Mouse (Mus musculus): ENCODE measurements around the gene Azi2. TPM values are rescaled to one million over a fixed set of nuclear protein-coding genes. Genes with fewer than 3 reads are reported as not detected.

Gene Azi2
- polyA plus RNA-seq (2014; fragmentation: Nextera tagmentation; extraction: Ambion mirVana) = 76.8 and 83.3 TPM in 2 replicates

- Histone ChIP-seq H3K4me2 (peak within 1 kb of the TSS; percentile 80), H3K36me3 (ENCODE audit: insufficient read depth) (peaks cover 5% of the 10 kb centered on the region; the same call in 1 of the 2 replicates), H3K27ac (ENCODE audit: low read depth) (peak within 1 kb of the TSS; percentile 95), H3K9ac (peak within 1 kb of the TSS; percentile 85), H3K9me3 (ENCODE audit: low read depth, low read length) (no peaks in the 10 kb centered on the region), H3K4me1 (ENCODE audit: insufficient read depth) (peaks cover 6% of the 10 kb centered on the region), H3K27me3 (ENCODE audit: insufficient read depth, low read length) (no peaks in the 10 kb centered on the region), H3K4me3 (ENCODE audit: low read depth, low read length) (peak within 1 kb of the TSS; percentile 81)
- DNase-seq (peak; percentile 99), ATAC-seq (ENCODE audit: insufficient read depth) (peak; percentile 99)
- WGBS = under 1% methylated on average over 86 of the region's 87 CpGs
- peak; percentile 90 for TF ChIP-seq CTCF (IDR thresholded peaks at IDR 0.05; ENCODE audit: low read depth)
Observed at GRCm38 (mm10) chr9:118040218-118041021, at the start of gene Azi2. Gene Azi2 (plus strand): TSS chr9:118040499.

GRCm38 (mm10) chr9:117996631-117997030 lies 43.7 kb upstream of the Azi2 start:
- WGBS = 94% methylated on average over 5 of the region's 5 CpGs
- H3K36me3 ChIP-seq (ENCODE audit: insufficient read depth) = no peaks in the 10 kb centered on the region
- no peak for TF ChIP-seq CTCF (IDR thresholded peaks at IDR 0.05; ENCODE audit: low read depth)
- ATAC-seq (ENCODE audit: insufficient read depth) = no peak
- no peaks in the 10 kb centered on the region for H3K27me3 ChIP-seq (ENCODE audit: insufficient read depth, low read length)
- DNase-seq = no peak
- no peak overlapping the region for H3K4me2 ChIP-seq
- no peak overlapping the region for H3K4me3 ChIP-seq (ENCODE audit: low read depth, low read length)
- H3K4me1 ChIP-seq (ENCODE audit: insufficient read depth) = no peaks in the 10 kb centered on the region
- H3K27ac ChIP-seq (ENCODE audit: low read depth) = no peak overlapping the region
- no peak overlapping the region for H3K9ac ChIP-seq
- H3K9me3 ChIP-seq (ENCODE audit: low read depth, low read length) = no peaks in the 10 kb centered on the region

GRCm38 (mm10) chr9:118001488-118001887 lies 38.8 kb upstream of the Azi2 start:
- no peaks in the 10 kb centered on the region for H3K4me1 ChIP-seq (ENCODE audit: insufficient read depth)
- H3K9me3 ChIP-seq (ENCODE audit: low read depth, low read length) = no peaks in the 10 kb centered on the region
- WGBS = 81% methylated on average over 3 of the region's 3 CpGs
- TF ChIP-seq CTCF (IDR thresholded peaks at IDR 0.05; ENCODE audit: low read depth) = no peak
- H3K4me2 ChIP-seq = no peak overlapping the region
- H3K27me3 ChIP-seq (ENCODE audit: insufficient read depth, low read length) = no peaks in the 10 kb centered on the region
- no peak overlapping the region for H3K27ac ChIP-seq (ENCODE audit: low read depth)
- ATAC-seq (ENCODE audit: insufficient read depth) (no peak), DNase-seq (no peak)
- no peaks in the 10 kb centered on the region for H3K36me3 ChIP-seq (ENCODE audit: insufficient read depth)
- no peak overlapping the region for H3K4me3 ChIP-seq (ENCODE audit: low read depth, low read length)
- no peak overlapping the region for H3K9ac ChIP-seq

- Histone ChIP-seq H3K27me3 (ENCODE audit: insufficient read depth, low read length) (no peaks in the 10 kb centered on the region), H3K4me2 (no peak overlapping the region), H3K9me3 (ENCODE audit: low read depth, low read length) (no peaks in the 10 kb centered on the region), H3K36me3 (ENCODE audit: insufficient read depth) (no peaks in the 10 kb centered on the region), H3K4me1 (ENCODE audit: insufficient read depth) (no peaks in the 10 kb centered on the region), H3K4me3 (ENCODE audit: low read depth, low read length) (no peak overlapping the region), H3K9ac (no peak overlapping the region), H3K27ac (ENCODE audit: low read depth) (no peak overlapping the region; the same call in 1 of the 2 replicates)
- ATAC-seq (ENCODE audit: insufficient read depth) (peak; percentile 75; the same call in 1 of the 2 replicates), DNase-seq (peak; percentile 70)
- TF ChIP-seq CTCF (IDR thresholded peaks at IDR 0.05; ENCODE audit: low read depth) = no peak
- WGBS = 49% methylated on average over 4 of the region's 4 CpGs
Observed at GRCm38 (mm10) chr9:118003218-118003886, 36.9 kb upstream of the Azi2 start.

- H3K36me3 ChIP-seq (ENCODE audit: insufficient read depth) = no peaks in the 10 kb centered on the region
- H3K4me3 ChIP-seq (ENCODE audit: low read depth, low read length) = no peak overlapping the region
- H3K27me3 ChIP-seq (ENCODE audit: insufficient read depth, low read length) = no peaks in the 10 kb centered on the region
- no peak for TF ChIP-seq CTCF (IDR thresholded peaks at IDR 0.05; ENCODE audit: low read depth)
- ATAC-seq (ENCODE audit: insufficient read depth) (peak; percentile 75; the same call in 1 of the 2 replicates), DNase-seq (peak; percentile 71)
- H3K9me3 ChIP-seq (ENCODE audit: low read depth, low read length) = no peaks in the 10 kb centered on the region
- no peak overlapping the region for H3K9ac ChIP-seq
- 79% methylated on average over 4 of the region's 4 CpGs for WGBS
- no peak overlapping the region for H3K4me2 ChIP-seq
- H3K4me1 ChIP-seq (ENCODE audit: insufficient read depth) = no peaks in the 10 kb centered on the region
- peak overlapping the region; percentile 63; the same call in 1 of the 2 replicates for H3K27ac ChIP-seq (ENCODE audit: low read depth)
Observed at GRCm38 (mm10) chr9:118003937-118004336, 36.4 kb upstream of the Azi2 start.

- H3K27ac ChIP-seq (ENCODE audit: low read depth) = no peak overlapping the region
- no peaks in the 10 kb centered on the region for H3K4me1 ChIP-seq (ENCODE audit: insufficient read depth)
- 85% methylated on average over 3 of the region's 3 CpGs for WGBS
- DNase-seq = no peak
- TF ChIP-seq CTCF (IDR thresholded peaks at IDR 0.05; ENCODE audit: low read depth) = no peak
- H3K9ac ChIP-seq = no peak overlapping the region
- no peaks in the 10 kb centered on the region for H3K36me3 ChIP-seq (ENCODE audit: insufficient read depth)
- ATAC-seq (ENCODE audit: insufficient read depth) = no peak
- no peaks in the 10 kb centered on the region for H3K27me3 ChIP-seq (ENCODE audit: insufficient read depth, low read length)
- no peak overlapping the region for H3K4me2 ChIP-seq
- no peaks in the 10 kb centered on the region for H3K9me3 ChIP-seq (ENCODE audit: low read depth, low read length)
- H3K4me3 ChIP-seq (ENCODE audit: low read depth, low read length) = no peak overlapping the region
Observed at GRCm38 (mm10) chr9:118012928-118013327, 27.4 kb upstream of the Azi2 start.

GRCm38 (mm10) chr9:118024966-118025365 lies 15.3 kb upstream of the Azi2 start:
- Histone ChIP-seq H3K4me3 (ENCODE audit: low read depth, low read length) (no peak overlapping the region), H3K27me3 (ENCODE audit: insufficient read depth, low read length) (no peaks in the 10 kb centered on the region), H3K4me2 (no peak overlapping the region), H3K27ac (ENCODE audit: low read depth) (no peak overlapping the region), H3K36me3 (ENCODE audit: insufficient read depth) (no peaks in the 10 kb centered on the region), H3K4me1 (ENCODE audit: insufficient read depth) (no peaks in the 10 kb centered on the region), H3K9me3 (ENCODE audit: low read depth, low read length) (no peaks in the 10 kb centered on the region), H3K9ac (no peak overlapping the region)
- ATAC-seq (ENCODE audit: insufficient read depth) = no peak
- no peak for DNase-seq
- TF ChIP-seq CTCF (IDR thresholded peaks at IDR 0.05; ENCODE audit: low read depth) = no peak
- WGBS = 66% methylated on average over 2 of the region's 2 CpGs
